Mouse (Mus musculus) gastrocnemius, adult 8-10 months (tissue): ENCODE results near the gene Retreg1. TPM values are rescaled to one million over a fixed set of nuclear protein-coding genes. Genes with fewer than 3 reads are reported as not detected.

Experiments used
- DNase-seq, 2 experiments: peaks; one replicate each; pipeline ENCODE4 v3.0.0; 2022; ENCODE audit warnings: low spot score in 2 of 2
- total RNA-seq, 4 experiments: library from RNA; stranded (reverse); gene quantifications; 2 replicates each; pipeline ENCODE4 v1.2.4; 2022

Gene Retreg1
- total RNA-seq, 4 experiments from 2014 or later, result 150 to 208 (median 158) TPM

GRCm38 (mm10) chr15:25830426-25830825 lies 12.6 kb upstream of the Retreg1 start:
- DNase-seq, result no peak

GRCm38 (mm10) chr15:25834282-25834681 lies 8.7 kb upstream of the Retreg1 start:
- no peak for DNase-seq

- no peak for DNase-seq
These were observed 7.9 kb upstream of the Retreg1 start for GRCm38 (mm10) chr15:25834920-25835674.

GRCm38 (mm10) chr15:25842462-25843085 lies 406 bp upstream of the Retreg1 start:
- DNase-seq, result no peak

GRCm38 (mm10) chr15:25844013-25844570 lies 1.1 kb downstream of the Retreg1 start:
- no peak for DNase-seq

GRCm38 (mm10) chr15:25844771-25845170 lies 1.8 kb downstream of the Retreg1 start:
- DNase-seq, result no peak

GRCm38 (mm10) chr15:25847576-25848168 lies 4.7 kb downstream of the Retreg1 start:
- no peak for DNase-seq

GRCm38 (mm10) chr15:25850552-25850951 lies 7.6 kb downstream of the Retreg1 start:
- no peak for DNase-seq

- DNase-seq, result no peak
These were observed 11.4 kb downstream of the Retreg1 start for GRCm38 (mm10) chr15:25854270-25854904.

- DNase-seq, result no peak
These were observed 15.7 kb downstream of the Retreg1 start for GRCm38 (mm10) chr15:25858611-25859058.

- DNase-seq, result no peak
These were observed 16.5 kb downstream of the Retreg1 start for GRCm38 (mm10) chr15:25859469-25859868.

GRCm38 (mm10) chr15:25861900-25862299 lies 18.9 kb downstream of the Retreg1 start:
- no peak for DNase-seq

GRCm38 (mm10) chr15:25865605-25866004 lies 22.6 kb downstream of the Retreg1 start:
- no peak for DNase-seq

GRCm38 (mm10) chr15:25866106-25866505 lies 23.1 kb downstream of the Retreg1 start:
- DNase-seq, result no peak

- no peak for DNase-seq
These were observed 26.1 kb downstream of the Retreg1 start for GRCm38 (mm10) chr15:25869129-25869528.

- DNase-seq, result no peak
These were observed 28.5 kb downstream of the Retreg1 start for GRCm38 (mm10) chr15:25871470-25871869.

- DNase-seq, result no peak
These were observed 29.1 kb downstream of the Retreg1 start for GRCm38 (mm10) chr15:25872118-25872517.

- DNase-seq, result no peak
These were observed 29.7 kb downstream of the Retreg1 start for GRCm38 (mm10) chr15:25872657-25873056.

GRCm38 (mm10) chr15:25873536-25873935 lies 30.6 kb downstream of the Retreg1 start:
- no peak for DNase-seq

GRCm38 (mm10) chr15:25876601-25877161 lies 33.7 kb downstream of the Retreg1 start:
- no peak for DNase-seq

GRCm38 (mm10) chr15:25877798-25878197 lies 34.8 kb downstream of the Retreg1 start:
- no peak for DNase-seq
